In genomic region chr6:84693844-84694243, GRCm38 (mm10) we compare ENCODE assay signal across 20 mouse cellular contexts.
DNase-seq lines count a peak whose midpoint lies in the region; ATAC-seq and TF ChIP-seq lines count a peak whose summit lies in the region.
"Had no signal": no experiment of that assay in that cellular context is flagged by ENCODE, and none has a peak within 500 bp of the region (broad histone marks: within the 10 kb centered on the region; RNA-seq: fewer than 3 reads in every experiment).

No protein-coding gene starts in this region.

- DNase-seq in embryonic facial prominence, embryonic 10.5 days (ENCODE audit: low spot score): no peak
- DNase-seq in hindbrain, postnatal 0 days (ENCODE audit: low spot score): no peak
- DNase-seq in midbrain, postnatal 0 days (ENCODE audit: low spot score): no peak
- DNase-seq in testis, postnatal 14 days (ENCODE audit: low spot score): peak; percentile 8
- no peak for DNase-seq in testis, postnatal 10 days (ENCODE audit: low spot score)
- DNase-seq: adrenal gland, adult 8-10 months; adrenal gland, postnatal 36 days; B cell, adult 2 months; cerebellum, adult 2 months; gastrocnemius, postnatal 36 days; heart, adult 18-20 months had no signal

- no peaks in the 10 kb centered on the region for H3K9me3 ChIP-seq in embryonic facial prominence, embryonic 12.5 days
- no peaks in the 10 kb centered on the region for H3K9me3 ChIP-seq in embryonic facial prominence, embryonic 10.5 days
- no peaks in the 10 kb centered on the region for H3K9me3 ChIP-seq in hindbrain, postnatal 0 days (ENCODE audit: low read length)
- H3K9me3 ChIP-seq in hindbrain, embryonic 12.5 days (replicated peaks): no peaks in the 10 kb centered on the region
- no peaks in the 10 kb centered on the region for H3K9me3 ChIP-seq in midbrain, embryonic 12.5 days
- no peaks in the 10 kb centered on the region for H3K9me3 ChIP-seq in midbrain, postnatal 0 days (ENCODE audit: low read length)
- H3K9me3 ChIP-seq: forebrain, embryonic 15.5 days; G1E; heart, embryonic 12.5 days; hindbrain, embryonic 13.5 days had no signal

- H3K9ac ChIP-seq in embryonic facial prominence, embryonic 12.5 days: no peak overlapping the region
- H3K9ac ChIP-seq in hindbrain, postnatal 0 days (replicated peaks; ENCODE audit: low read length): no peak overlapping the region
- no peak overlapping the region for H3K9ac ChIP-seq in hindbrain, embryonic 12.5 days
- no peak overlapping the region for H3K9ac ChIP-seq in midbrain, embryonic 12.5 days (replicated peaks)
- H3K9ac ChIP-seq in midbrain, postnatal 0 days (replicated peaks; ENCODE audit: low read length, poor library complexity, severe bottlenecking): no peak overlapping the region
- H3K9ac ChIP-seq: forebrain, embryonic 15.5 days; heart, embryonic 12.5 days; hindbrain, embryonic 13.5 days had no signal

- peaks cover 42% of the 10 kb centered on the region for H3K4me1 ChIP-seq in embryonic facial prominence, embryonic 12.5 days
- H3K4me1 ChIP-seq in embryonic facial prominence, embryonic 10.5 days: peaks cover 55% of the 10 kb centered on the region
- peaks cover 7% of the 10 kb centered on the region; the same call in 1 of the 2 replicates for H3K4me1 ChIP-seq in hindbrain, postnatal 0 days (ENCODE audit: insufficient read depth, low read length)
- peaks cover 15% of the 10 kb centered on the region; the same call in 1 of the 2 replicates for H3K4me1 ChIP-seq in hindbrain, embryonic 12.5 days
- H3K4me1 ChIP-seq in midbrain, embryonic 12.5 days: peaks cover 15% of the 10 kb centered on the region
- peaks cover 10% of the 10 kb centered on the region for H3K4me1 ChIP-seq in midbrain, postnatal 0 days (ENCODE audit: insufficient read depth, low read length)

- no peak overlapping the region for H3K4me3 ChIP-seq in embryonic facial prominence, embryonic 12.5 days
- H3K4me3 ChIP-seq in embryonic facial prominence, embryonic 10.5 days: no peak overlapping the region
- no peak overlapping the region for H3K4me3 ChIP-seq in hindbrain, postnatal 0 days (ENCODE audit: low read length)
- H3K4me3 ChIP-seq in hindbrain, embryonic 12.5 days: no peak overlapping the region
- no peak overlapping the region for H3K4me3 ChIP-seq in midbrain, embryonic 12.5 days
- H3K4me3 ChIP-seq in midbrain, postnatal 0 days (ENCODE audit: low read depth, low read length): no peak overlapping the region
- H3K4me3 ChIP-seq: erythroblast, embryonic 14.5 days; forebrain, embryonic 15.5 days; heart, embryonic 12.5 days; hindbrain, embryonic 13.5 days had no signal

- no peak for ATAC-seq in embryonic facial prominence, embryonic 12.5 days (ENCODE audit: insufficient number of reproducible peaks, insufficient read depth, low FRiP score, low TSS enrichment)
- ATAC-seq in hindbrain, postnatal 0 days: no peak
- no peak for ATAC-seq in hindbrain, embryonic 12.5 days (ENCODE audit: low FRiP score)
- ATAC-seq in midbrain, embryonic 12.5 days (ENCODE audit: low FRiP score, low read depth): no peak
- ATAC-seq in midbrain, postnatal 0 days (ENCODE audit: low FRiP score): no peak
- ATAC-seq: CD4-positive, CD25-positive, alpha-beta regulatory T cell, adult 4 months; forebrain, embryonic 15.5 days had no signal

- TF ChIP-seq CTCF in hindbrain, postnatal 0 days (IDR thresholded peaks at IDR 0.05; ENCODE audit: low read depth): no peak
- no peak for TF ChIP-seq CTCF in midbrain, postnatal 0 days (IDR thresholded peaks at IDR 0.05)

- H3K27me3 ChIP-seq in embryonic facial prominence, embryonic 12.5 days: no peaks in the 10 kb centered on the region
- no peaks in the 10 kb centered on the region for H3K27me3 ChIP-seq in embryonic facial prominence, embryonic 10.5 days (replicated peaks; ENCODE audit: low read depth, poor library complexity, severe bottlenecking)
- no peaks in the 10 kb centered on the region for H3K27me3 ChIP-seq in hindbrain, postnatal 0 days (ENCODE audit: insufficient read depth, low read length)
- no peaks in the 10 kb centered on the region for H3K27me3 ChIP-seq in hindbrain, embryonic 12.5 days
- H3K27me3 ChIP-seq in midbrain, embryonic 12.5 days: no peaks in the 10 kb centered on the region
- no peaks in the 10 kb centered on the region for H3K27me3 ChIP-seq in midbrain, postnatal 0 days (ENCODE audit: insufficient read depth, low read length)
- H3K27me3 ChIP-seq: forebrain, embryonic 15.5 days; heart, embryonic 12.5 days; hindbrain, embryonic 13.5 days had no signal

- no peaks in the 10 kb centered on the region for H3K36me3 ChIP-seq in embryonic facial prominence, embryonic 12.5 days
- no peaks in the 10 kb centered on the region for H3K36me3 ChIP-seq in embryonic facial prominence, embryonic 10.5 days (replicated peaks)
- no peaks in the 10 kb centered on the region for H3K36me3 ChIP-seq in hindbrain, postnatal 0 days (ENCODE audit: insufficient read depth, low read length)
- H3K36me3 ChIP-seq in hindbrain, embryonic 12.5 days: no peaks in the 10 kb centered on the region
- H3K36me3 ChIP-seq in midbrain, embryonic 12.5 days: no peaks in the 10 kb centered on the region
- H3K36me3 ChIP-seq in midbrain, postnatal 0 days (ENCODE audit: insufficient read depth, low read length): no peaks in the 10 kb centered on the region
- H3K36me3 ChIP-seq: forebrain, embryonic 15.5 days; G1E; heart, embryonic 12.5 days; hindbrain, embryonic 13.5 days had no signal

- H3K27ac ChIP-seq in embryonic facial prominence, embryonic 12.5 days: 0 out of 2 replicates have a peak overlapping the region, but pooled peaks have one; percentile 3
- no peak overlapping the region for H3K27ac ChIP-seq in embryonic facial prominence, embryonic 10.5 days (replicated peaks)
- peak overlapping the region; percentile 51; the same call in 1 of the 2 replicates for H3K27ac ChIP-seq in hindbrain, postnatal 0 days
- H3K27ac ChIP-seq in hindbrain, embryonic 12.5 days: no peak overlapping the region
- 0 out of 2 replicates have a peak overlapping the region, but pooled peaks have one; percentile 32 for H3K27ac ChIP-seq in midbrain, embryonic 12.5 days (replicated peaks)
- H3K27ac ChIP-seq in midbrain, postnatal 0 days (ENCODE audit: low read depth, low read length): no peak overlapping the region
- H3K27ac ChIP-seq: forebrain, embryonic 15.5 days had no signal

- no peak overlapping the region for H3K4me2 ChIP-seq in embryonic facial prominence, embryonic 12.5 days (replicated peaks)
- H3K4me2 ChIP-seq in hindbrain, postnatal 0 days (ENCODE audit: low read depth, low read length): no peak overlapping the region
- no peak overlapping the region for H3K4me2 ChIP-seq in hindbrain, embryonic 12.5 days (replicated peaks)
- H3K4me2 ChIP-seq in midbrain, embryonic 12.5 days (replicated peaks): no peak overlapping the region
- H3K4me2 ChIP-seq in midbrain, postnatal 0 days (ENCODE audit: low read depth, low read length, poor library complexity, severe bottlenecking): no peak overlapping the region
- H3K4me2 ChIP-seq: forebrain, embryonic 15.5 days; heart, embryonic 12.5 days; hindbrain, embryonic 13.5 days had no signal

- 52% methylated on average over 4 of the region's 4 CpGs for WGBS in embryonic facial prominence, embryonic 12.5 days
- 71% methylated on average over 4 of the region's 4 CpGs for WGBS in embryonic facial prominence, embryonic 10.5 days
- WGBS in hindbrain, postnatal 0 days: 50% methylated on average over 4 of the region's 4 CpGs
- 62% methylated on average over 4 of the region's 4 CpGs for WGBS in hindbrain, embryonic 12.5 days
- 66% methylated on average over 4 of the region's 4 CpGs for WGBS in midbrain, embryonic 12.5 days
- WGBS in midbrain, postnatal 0 days: 40% methylated on average over 4 of the region's 4 CpGs

Comparison
In these comparisons a context has a peak if more than half of its experiments do, and no peak if none do; other contexts are left out.
1. H3K27ac ChIP-seq: peak in embryonic facial prominence, embryonic 12.5 days (single experiment), hindbrain, postnatal 0 days (single experiment) and midbrain, embryonic 12.5 days (single experiment); none in embryonic facial prominence, embryonic 10.5 days (single experiment), hindbrain, embryonic 12.5 days (single experiment) and midbrain, postnatal 0 days (single experiment).